Mouse (Mus musculus): ENCODE results near the gene Adamtsl5.
A peak's percentile ranks its signal among the peaks of the same experiment; 100 is the strongest.

The Adamtsl5 gene

GRCm38 (mm10) chr10:80342305-80342748 lies 5.9 kb downstream of the Adamtsl5 start:
- no peak for DNase-seq (ENCODE audit: low read depth)

DNA sequence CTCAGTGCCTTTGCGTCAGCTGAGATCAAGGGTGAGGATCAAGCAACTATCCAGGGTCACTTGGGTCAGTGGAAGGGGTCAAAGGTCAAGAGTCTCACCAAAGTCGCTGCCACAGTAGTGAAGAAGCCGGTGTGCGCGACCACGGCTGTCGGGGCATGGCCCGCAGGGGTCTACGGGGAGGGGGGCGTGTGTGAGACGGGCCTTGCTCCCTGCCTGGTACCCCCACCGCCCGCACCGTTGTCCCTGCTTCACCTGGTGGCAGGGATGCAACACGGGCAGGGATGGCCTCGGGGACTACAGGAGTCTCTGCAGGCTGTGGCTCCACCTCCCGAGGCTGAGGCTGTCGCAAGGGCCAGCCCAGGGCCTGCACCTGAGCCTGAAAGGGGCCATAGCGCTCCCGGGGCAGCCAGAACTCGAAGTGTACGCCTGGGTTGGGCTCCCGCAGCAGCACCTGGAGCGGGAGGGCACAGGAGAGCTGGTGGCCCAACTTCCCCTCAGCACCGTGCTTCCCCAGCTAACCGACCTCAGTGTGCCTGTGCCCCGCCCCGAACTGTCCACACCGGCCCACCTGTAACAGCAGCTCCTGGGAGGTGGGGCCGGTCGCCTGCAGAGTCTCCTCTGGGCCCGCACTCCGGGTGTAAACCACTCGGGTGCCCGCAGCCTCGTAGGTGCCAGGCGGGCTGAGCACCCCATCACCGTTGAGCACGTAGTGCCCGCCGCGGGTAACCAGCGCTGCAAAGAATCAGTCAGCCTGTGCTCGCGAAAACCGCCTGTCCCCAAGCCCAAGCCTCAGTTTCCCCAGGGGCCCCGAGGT lies 6.5 kb downstream of the Adamtsl5 start:
- no peak for DNase-seq (ENCODE audit: low read depth)

DNA sequence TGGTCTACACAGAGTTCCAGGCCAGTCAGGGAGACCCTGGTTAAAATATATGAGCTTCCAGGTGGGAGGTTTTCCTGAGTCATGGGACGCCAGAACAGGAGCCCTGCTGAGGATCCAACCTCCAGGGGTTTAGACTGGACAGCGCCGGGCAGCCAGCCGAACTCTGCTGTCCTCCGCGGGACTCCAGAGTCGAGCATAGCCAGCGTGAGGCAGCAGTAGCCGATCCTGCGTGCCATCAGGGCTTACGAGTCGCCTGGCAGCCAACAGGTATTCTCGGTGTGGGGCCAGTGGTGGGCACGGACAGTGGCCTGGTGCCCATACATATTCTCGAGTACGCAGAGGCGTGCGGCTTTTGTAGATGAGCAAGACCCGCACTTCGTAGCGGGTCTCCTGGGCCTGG lies 7.2 kb downstream of the Adamtsl5 start:
- DNase-seq (ENCODE audit: low read depth): no peak

DNA sequence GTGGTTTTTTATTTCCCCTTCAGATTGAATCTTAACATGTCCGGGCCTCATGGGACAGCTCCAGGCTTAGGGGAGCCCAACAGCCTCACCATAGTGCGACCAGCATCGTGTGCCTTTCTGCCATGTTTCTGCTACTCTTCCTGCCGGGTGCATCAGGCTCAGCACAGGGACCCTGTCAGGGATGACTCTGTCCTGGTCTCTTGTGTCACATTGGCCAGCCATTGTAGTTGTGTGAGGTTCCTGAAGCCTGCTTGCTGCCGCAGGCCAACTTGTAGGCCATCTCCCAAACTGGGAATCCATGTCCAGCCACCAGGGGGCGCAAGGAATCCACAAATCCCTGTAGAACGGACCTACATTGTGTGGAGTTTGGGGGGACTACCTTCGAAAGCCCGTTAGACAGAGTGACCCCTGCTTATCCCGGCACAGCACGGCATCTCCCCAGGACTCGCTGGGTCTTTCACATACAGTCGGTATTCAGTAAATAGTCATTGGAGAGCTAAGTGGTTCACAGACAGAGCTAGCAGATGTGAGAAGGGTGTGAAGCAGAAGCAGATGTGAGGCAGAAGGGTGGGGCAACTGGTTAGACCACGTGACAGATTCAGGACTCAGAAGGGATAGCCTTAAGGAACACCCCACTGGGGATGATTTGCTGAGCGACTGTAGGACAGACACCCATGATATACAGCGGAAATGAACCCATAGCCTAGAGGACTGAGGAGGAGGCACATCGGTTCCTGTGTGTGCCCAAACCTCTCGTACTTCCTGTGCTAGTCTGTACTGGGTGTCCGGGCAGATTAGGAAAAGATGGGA lies 8.1 kb downstream of the Adamtsl5 start:
- peak; percentile 62 for DNase-seq (ENCODE audit: low read depth)

GRCm38 (mm10) chr10:80336263-80336662 lies 11.9 kb downstream of the Adamtsl5 start:
- DNase-seq (ENCODE audit: low read depth): no peak

DNA sequence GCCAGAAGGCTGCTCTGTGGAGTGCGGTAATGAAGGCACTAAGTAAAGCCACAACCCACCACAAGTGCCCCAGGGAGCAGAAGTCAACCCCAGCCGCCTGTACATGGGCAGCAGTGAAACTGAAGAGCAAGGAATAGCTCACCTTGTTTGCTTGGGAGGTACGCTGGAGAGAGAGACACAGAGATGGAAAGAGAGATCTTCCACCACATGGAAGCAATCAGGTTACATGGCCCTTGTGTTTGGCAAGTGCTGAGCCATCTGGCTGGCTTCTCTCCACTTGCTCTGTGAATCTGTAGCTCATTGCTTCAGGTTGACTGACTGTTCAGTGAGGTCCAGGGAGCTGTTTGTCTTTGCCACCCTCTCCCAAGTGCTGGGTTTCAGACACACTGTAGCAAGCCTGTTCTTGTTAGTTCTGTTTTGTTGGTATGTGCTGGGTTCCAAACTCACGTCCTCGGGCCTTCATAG lies 15.7 kb downstream of the Adamtsl5 start:
- DNase-seq (ENCODE audit: low read depth): no peak

DNA sequence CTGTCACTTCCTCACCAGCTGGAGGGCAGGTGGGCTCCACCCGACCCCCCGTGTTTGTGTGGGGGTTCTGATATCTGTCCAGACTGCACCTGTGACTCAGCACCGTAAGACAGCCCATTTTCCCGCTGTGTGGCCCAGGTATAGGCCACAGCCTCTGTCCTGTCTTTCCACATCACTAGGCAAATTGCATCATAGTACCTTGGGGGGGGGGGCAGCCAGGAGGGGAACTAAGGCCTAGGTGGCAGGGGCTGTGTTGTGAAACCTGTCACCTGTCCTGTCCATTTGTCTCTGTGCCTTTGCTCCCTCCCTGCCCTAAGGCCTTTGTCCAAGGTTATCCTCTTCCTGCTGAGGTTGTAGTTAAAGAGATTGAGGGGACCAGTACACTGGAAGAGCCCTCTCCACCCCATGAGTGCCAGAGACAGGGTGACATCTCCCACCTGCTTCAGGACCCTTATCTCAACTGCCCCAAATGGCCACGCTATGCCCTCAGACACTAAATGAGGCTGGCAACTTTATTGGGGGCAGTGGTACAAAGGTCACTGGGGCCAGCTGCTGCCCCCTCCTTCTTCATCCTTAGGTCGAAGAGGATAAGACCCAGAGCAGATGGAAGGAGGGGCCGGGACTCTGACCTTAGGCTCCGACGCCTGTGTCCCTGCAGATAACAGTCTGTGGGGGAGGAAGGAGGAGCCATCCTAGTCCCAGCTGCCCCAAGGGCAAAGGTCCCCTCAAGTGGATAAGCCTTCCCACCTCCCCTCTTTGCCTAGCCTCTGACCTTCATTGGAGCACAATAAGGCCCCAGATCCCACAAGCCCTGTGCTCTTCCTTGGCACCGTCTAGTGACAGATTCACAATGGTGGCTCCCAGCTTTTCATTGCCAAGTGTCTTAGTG lies 16.3 kb downstream of the Adamtsl5 start:
- no peak for DNase-seq (ENCODE audit: low read depth)

GRCm38 (mm10) chr10:80330888-80331287 lies 17.3 kb downstream of the Adamtsl5 start:
- DNase-seq (ENCODE audit: low read depth): no peak

DNA sequence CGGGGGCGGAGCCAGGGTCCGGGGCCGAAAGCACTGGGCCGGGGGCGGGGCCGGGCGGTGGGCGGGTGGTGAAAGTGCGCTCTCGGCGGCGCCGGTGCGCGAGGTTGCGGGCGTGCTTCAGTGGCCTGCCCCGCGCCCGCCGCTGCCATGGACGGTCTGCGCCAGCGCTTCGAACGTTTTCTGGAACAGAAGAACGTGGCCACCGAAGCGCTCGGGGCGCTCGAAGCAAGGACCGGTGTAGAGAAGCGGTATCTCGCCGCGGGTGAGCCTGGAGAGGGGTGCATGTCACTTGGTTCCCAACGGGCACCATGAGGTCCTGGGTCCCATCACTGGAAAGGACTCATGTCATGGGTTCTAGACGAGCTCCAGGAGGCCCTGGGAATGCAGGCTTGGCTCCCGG lies 18.1 kb downstream of the Adamtsl5 start:
- DNase-seq (ENCODE audit: low read depth): no peak

- DNase-seq (ENCODE audit: low read depth): peak; percentile 90
These were observed 18.7 kb downstream of the Adamtsl5 start, which contains the start of the genes Pcsk4 and Reep6 for GRCm38 (mm10) chr10:80329273-80330081. TSS of gene Pcsk4 (minus strand) at chr10:80329498. TSS of gene Reep6 (plus strand) at chr10:80329953.

DNA sequence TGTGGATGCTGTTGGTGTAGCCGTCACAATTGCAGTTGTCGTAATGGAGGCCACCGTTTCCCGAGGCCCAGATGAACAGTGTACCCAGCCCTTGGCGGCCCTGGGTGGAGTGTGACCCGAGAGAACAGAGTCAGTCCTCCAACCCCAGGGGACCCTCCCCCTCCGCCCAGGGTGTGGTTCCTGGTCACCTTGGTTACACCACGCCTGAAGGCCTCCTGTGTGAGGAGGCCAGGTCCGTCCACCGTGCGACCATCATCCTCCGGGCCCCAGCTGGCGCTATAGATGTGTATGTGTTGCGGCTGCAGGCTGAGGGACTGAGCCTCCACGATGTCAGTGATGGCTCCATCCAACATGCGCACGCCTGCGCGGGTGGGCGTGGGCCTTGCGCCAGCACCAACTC lies 23.2 kb downstream of the Adamtsl5 start:
- DNase-seq (ENCODE audit: low read depth): no peak

- no peak for DNase-seq (ENCODE audit: low read depth)
These were observed 23.8 kb downstream of the Adamtsl5 start for GRCm38 (mm10) chr10:80324120-80325037.

DNA sequence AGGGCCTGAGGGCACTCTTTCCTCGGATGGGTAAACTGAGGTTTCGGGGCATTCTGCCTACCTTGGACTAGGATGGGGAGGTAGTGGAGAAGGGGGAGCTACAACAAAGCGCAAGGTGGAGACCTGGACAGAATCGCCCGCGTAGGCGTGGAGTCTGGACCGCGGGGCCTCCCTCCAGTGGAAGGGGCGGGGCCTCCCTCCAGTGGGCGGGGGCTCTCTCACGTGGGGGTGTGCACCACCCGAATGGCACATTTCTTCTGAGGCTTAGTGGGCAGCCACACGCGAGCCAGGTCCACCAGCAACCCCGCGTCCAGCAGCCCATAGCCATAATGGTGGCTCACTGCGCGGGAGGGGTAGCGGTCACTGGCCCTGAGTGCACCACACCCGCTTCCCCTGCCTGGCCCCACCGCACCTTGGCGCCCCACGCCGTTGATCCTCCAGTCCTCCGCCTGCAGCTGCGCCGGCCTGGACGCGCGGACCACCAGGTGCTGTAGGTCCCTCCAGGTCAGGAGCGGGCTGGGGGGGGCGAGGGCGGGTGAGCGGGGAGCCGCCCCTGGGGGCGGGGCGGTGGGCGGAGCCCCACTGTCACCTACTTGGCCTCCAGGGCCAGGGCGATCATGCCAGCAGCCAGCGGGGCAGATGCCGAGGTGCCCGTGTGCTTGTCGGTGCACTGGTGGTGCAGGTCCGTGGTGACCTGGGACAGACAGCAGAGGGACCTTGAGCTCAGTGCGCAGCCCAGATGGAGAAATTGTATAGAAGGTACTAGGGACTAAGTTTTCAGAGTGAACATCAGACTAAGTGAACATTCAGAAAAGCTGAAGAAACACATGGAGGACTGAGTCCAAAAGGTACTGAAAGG lies 24.7 kb downstream of the Adamtsl5 start:
- no peak for DNase-seq (ENCODE audit: low read depth)

DNA sequence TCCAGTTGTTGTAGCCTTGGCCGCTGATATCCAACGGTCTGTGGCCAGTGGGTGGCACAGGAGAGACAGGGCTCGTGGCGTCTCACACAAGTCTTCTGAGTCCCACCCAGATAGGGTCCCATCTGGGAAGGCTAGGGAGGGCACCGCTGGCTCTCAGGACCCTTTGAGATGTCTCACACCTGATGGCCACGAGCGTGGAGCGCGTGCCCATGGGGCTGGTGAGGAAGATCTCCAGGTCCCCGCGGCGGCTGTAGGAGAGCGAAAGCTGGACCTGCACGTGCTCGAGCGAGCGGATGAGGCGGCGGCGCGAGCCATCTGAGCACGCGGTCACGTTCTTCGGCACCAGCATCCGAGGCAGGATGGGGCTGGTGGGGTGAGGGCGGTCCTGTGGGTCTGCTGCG lies 25.4 kb downstream of the Adamtsl5 start:
- no peak for DNase-seq (ENCODE audit: low read depth)

DNA sequence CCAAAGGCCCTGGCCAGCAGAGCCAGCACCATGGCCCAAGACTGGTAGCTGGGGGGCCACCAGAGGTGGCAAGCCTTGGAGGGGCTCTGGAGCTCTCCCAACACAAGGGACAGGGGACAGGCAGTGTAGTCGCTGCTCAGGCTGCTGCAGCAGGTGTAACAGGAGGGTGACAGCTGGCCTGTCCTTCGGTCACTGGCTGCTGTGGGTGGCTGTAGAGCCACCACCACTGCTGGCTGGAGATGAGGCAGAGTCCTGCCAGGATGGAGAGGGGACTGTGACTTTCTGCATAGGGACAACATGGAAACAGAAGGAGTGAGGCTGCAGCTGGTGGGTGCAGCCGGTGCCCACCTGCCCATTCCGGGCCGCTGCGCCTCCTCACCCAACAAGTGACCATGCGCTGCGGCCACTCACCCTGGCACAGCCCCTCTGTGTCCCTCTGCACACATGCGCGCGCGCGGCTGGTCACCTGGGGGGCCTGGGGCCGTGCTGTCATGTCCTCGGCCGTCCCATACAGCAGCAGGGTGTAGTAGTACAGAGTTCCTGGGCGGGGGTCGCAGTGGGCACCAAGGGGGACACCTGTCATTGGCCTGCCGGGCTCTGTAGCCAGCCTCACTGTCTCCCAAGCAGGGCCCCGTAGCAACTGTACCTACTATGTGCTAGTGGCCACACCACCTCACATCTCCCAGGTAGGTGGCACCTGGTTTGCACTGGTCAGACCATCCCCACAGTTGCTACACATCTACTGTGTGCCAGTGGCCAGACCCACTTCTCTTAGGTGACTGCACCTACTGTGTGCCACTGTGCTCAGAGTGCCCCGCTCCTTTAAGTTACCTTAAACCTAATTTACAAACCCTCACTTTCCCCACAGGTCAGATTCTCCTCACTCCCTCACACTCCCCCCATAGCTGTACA lies 26.3 kb downstream of the Adamtsl5 start:
- DNase-seq (ENCODE audit: low read depth): no peak

DNA sequence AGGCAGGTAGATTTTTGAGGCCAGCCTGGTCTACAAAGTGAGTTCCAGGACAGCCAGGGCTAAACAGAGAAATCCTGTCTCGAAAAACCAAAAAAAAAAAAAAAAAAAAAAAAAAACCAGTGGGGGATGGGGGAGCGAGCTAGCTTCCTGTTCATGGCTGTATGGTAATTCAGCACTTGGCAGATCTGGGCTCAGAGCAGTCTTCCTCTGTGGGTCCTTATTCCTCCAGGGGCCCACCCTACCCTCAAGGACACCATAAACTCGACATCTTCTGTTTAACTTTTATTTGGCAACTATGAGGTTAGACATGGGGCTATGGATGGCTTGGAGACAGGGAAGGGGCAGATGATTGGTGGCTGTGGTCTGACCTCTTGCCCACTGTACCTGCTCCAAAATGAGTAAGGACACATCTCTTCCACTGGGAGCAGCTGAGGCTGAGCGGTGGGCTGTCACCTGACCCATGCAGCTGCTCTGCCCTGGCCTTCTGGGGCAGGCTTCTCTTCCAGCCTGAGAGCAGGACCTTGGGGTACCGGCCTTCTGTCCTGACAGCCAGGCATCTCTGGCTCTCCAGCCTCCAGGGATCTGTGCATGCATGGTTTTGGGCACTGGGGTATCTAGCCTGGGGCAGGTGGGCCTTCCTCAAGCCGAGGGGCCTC lies 27.1 kb downstream of the Adamtsl5 start:
- DNase-seq (ENCODE audit: low read depth): no peak

GRCm38 (mm10) chr10:80320340-80320760 lies 27.9 kb downstream of the Adamtsl5 start, which contains the start of gene 2310011J03Rik:
TSS of gene 2310011J03Rik (minus strand) at chr10:80320537.
- peak; percentile 66 for DNase-seq (ENCODE audit: low read depth)
